Mouse (Mus musculus): Measurements from ENCODE around the gene Slc30a5.

Gene Slc30a5

DNA sequence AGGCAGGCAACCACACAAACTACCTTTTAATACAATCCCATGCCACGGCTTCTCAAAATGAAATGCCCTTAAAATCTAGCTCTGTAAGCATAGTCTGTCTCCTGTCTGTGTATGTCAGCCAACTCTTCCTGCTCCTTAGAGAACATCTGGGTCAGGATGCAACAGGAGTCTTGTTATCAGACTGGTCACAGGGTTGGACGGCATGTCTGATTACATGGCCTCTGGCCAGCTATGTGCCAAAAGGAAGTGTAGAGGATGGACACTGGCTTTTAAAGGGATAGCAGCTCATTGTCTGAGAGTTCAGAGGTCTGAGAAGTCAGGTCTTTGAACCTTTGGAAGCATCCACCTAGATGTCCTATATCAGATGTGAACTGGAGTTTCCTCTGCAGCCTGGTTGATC, 77.9 kb downstream of the Slc30a5 start:
- no peak for DNase-seq (ENCODE audit: low spot score)

- no peak for DNase-seq (ENCODE audit: low spot score)
Observed at GRCm38 (mm10) chr13:100754186-100754585, 79.0 kb downstream of the Slc30a5 start.

- DNase-seq (ENCODE audit: low spot score): no peak
Observed at GRCm38 (mm10) chr13:100753011-100753410, 80.2 kb downstream of the Slc30a5 start.

Measured in ovary, adult 18-20 months (tissue).